Mouse (Mus musculus) cerebellum, adult 8-10 months (tissue): ENCODE data around the gene Acbd5.

Experiments used
- DNase-seq: peaks from one replicate; pipeline ENCODE4 v3.0.0; 2022

Gene Acbd5

DNA sequence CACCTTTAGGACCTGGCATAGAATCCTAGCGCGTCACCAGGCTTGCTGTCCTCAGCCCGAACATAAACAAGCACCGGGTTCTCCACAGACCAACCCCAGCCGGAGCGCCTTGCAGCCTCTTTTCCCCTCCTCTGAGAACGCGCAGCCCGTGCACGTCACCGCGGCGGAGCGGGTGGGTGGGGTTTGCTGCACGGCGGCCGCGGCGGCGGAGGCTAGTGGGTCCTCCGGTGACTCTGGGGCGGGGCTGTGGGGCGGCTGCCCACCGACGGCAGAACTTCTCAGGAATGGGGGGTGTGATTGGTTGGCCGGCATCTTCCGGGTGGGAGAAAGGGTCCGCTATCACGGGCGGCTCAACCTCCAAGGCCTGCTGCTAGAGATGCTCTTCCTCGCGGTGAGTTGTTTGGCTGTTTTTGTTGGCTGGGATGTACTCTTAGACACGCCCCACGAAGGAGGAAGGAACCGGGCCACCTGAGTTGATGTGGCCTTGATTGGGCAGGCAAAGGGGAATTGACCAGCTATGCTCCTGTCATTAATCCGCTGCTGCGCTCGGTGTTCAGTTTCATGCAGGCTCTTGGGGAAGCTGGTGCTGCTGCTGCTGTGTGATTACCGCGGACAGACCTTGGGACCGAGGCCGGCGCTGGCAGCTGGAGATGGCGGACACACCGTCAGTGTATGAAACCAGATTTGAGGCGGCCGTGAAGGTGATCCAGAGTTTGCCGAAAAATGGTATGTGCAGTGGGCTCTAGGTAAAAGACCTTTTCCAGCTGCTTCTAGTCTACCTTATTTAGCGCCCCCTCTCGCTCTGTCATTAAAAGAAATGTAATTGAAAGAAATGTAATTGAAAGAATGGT lies 1.2 kb downstream of the Acbd5 start:
- DNase-seq, result peak; percentile 92

DNA sequence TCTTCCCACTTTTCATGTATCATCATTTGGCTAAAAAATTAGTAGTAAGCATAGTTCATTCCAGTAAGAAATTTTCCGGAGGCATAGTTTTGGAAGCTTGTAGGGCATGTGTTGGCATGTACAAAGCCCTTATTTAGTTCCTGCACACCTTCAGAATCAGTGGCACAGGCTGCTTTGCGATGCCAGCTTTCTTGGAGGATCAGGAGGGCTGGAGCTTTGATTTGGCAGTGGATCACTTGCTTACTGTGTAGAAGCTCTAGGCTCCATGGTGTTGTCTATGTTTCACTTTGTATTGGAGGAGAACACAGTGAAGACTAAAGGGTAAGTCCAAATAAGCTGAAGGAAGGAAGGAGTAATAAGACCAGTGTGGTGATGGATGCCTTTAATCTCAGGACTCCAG lies 2.5 kb downstream of the Acbd5 start:
- DNase-seq, result no peak

DNA sequence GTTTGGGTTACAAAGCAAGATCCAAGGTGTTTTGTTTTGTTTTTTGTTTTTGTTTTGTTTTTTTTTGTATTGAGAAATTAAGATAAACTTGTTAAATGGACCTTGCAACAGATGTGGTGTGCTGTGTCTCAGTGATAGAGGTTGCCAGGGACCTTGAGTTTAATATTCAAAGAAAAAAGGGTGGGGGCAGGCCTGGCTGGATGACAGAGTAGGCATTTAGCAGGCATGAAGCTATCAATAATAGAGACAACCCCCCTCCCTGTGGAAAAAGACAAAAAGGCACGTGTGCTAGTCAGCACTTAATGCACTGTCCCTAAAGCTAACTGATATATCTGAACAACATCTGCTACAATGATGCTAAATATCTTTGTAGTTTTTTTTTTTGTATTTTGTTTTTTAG lies 3.4 kb downstream of the Acbd5 start:
- no peak for DNase-seq

DNA sequence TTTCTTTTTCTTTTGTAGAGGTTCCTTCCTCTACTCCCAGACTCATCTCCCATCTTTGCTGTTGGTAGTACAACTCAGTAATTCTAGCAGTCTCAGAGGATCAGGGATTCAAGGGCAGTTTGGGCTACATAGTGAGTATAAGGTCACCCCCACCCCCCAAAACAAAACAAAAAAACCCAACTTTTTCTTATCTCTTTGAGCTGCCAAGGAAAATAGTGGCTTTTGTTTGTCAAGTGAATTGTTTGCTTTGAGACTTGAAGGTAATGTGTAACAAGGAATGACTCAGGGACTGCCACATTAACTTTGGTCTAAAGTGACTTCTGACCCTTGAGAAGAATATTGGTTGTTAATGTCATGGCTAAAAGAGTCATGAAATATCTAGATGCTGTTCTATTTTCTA lies 7.9 kb downstream of the Acbd5 start:
- DNase-seq, result no peak

DNA sequence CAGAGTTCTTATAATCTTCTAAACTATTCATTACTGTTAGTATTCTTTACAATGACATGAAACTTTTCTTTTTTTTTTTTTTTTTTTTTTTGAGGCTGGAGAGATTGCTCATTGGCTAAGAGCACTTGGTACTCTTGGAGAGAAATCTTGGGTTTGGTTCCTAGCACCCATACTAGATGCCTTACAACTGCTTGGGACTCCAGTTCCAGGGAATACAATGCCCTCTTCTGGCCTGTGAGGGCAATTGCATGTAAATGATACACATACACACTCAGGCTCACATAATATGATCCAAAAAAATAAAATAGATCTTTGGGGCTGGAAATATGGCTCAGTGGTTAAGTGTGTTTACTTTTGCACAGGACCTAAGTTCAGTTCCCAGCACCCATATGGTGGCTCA lies 8.8 kb downstream of the Acbd5 start:
- no peak for DNase-seq

DNA sequence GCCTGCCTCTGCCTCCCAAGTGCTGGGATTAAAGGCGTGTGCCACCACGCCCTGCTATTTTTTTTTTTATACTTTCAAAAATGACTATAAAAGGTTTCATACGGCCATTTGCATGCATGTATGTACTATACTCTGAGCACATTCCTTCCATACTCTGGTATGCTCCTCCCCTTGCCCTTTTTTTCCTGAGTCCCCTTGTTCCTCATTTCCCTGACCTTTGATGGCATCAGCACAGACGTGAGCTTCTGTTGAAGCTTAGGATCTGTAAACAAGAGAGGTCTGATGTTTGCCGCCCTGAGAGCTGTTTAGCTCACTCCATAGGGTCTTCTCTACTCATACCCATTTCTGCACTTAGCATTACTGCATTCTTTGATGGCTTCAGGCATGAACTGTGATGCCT lies 9.7 kb downstream of the Acbd5 start:
- DNase-seq, result no peak

DNA sequence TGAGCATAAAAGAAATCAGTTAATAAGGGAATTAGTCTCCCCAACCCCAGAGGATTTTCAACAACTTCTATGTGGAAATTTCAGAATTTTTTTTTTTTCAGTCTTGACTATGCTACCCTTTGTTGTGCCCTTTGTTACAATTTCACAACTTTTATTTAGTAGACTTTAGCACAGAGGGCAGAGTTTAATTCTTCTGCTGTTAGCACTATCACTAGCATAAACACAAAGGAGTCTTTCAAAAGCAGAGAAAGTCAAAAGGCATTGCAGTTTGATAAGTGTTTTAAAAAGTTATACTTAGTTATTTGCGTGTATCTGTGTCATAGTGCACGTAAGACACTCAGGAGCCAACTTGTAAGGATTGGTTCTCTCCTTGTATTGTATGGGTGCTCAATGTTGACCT lies 10.6 kb downstream of the Acbd5 start:
- no peak for DNase-seq

DNA sequence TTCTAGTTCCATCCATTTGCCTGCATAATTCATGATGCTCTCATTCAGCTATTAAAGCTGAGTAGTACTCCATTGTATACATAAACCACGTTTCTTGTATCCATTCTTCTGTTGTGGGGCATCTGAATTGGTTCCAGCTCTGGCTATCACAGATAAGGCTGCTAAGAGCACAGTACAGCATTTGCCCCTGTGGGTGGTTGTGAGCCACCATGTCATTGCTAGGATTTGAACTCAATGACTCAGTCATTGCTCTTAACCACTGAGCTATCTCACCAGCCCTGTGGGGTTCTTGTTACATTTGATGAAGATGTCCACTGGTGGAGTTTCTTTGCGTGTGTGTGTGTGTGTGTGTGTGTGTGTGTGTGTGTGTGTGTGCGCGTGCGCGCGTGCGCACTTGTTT lies 16.6 kb downstream of the Acbd5 start:
- no peak for DNase-seq

DNA sequence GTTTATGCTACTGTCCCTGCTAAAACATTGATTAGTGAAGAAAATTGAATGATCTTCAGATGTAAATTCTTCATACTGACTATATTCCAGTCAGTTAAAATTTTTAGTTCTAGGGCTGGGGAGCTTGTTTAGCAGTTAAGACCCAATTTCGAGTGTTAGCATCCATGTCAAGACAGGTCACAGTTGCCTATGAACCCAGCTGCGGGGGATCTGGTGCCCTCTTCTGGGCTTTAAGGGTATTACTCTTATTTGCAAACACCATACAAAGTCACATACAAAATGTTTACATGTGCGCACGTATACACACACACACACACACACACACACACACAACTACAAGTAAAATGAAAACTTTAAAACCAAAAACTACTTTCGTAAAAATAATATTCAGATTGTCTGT lies 24.2 kb downstream of the Acbd5 start:
- DNase-seq, result peak; percentile 13

DNA sequence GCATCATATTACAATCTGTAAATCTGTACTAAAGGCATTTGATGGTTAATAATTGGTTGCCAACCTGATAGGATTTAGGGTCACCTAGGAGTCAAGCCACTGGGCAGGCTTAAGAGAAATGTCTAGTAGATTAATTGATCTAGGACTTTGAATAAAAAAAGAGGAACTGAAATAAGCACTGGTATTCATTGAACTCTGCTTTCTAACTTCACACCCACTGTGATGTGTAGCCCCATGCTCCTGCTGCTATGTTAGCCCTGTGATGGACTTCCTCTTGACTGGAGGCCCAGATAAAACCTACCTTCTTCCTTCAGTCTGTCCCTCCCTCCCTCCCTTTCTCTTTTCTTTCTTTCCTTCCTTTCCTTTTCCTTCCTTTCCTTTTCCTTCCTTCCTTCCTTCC lies 29.1 kb downstream of the Acbd5 start:
- DNase-seq, result no peak

DNA sequence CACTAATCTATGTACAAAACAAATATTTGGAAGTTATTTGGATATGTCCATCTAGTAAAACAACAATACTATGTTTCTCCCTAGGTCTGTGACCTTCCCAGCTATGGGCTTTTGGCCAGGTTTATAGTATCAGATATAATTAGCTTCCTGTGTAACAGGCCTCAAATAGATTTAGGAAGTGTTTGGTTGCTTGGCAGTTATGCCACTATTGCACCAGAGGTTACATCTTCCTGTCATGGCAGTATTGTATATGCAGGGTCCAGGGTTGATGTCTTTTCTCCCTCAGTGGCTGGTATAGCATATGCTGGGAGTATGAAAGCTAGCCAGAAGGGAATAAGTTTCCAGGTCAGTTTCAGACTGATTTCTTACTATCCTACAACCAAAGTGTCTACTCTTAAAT lies 34.3 kb downstream of the Acbd5 start:
- DNase-seq, result no peak

DNA sequence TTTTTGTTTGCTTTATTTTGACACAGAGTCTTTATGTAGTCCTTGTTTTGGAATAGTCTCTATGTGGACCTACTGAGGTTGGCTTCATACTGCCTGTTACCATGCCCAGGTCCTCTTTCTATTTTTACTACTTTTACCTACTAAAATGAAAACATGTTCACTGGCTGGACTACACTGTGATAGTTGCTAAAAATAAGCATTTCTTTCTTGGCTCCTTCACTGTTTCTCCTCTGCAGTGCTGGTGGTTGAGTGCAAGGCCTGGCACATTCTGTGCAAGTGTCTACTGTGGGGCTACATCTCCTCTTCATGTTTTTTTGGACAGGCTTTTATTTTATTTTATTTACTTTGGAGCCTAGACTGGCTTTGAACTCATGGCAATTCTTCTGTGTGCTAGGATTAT lies 51.6 kb downstream of the Acbd5 start:
- DNase-seq, result no peak

DNA sequence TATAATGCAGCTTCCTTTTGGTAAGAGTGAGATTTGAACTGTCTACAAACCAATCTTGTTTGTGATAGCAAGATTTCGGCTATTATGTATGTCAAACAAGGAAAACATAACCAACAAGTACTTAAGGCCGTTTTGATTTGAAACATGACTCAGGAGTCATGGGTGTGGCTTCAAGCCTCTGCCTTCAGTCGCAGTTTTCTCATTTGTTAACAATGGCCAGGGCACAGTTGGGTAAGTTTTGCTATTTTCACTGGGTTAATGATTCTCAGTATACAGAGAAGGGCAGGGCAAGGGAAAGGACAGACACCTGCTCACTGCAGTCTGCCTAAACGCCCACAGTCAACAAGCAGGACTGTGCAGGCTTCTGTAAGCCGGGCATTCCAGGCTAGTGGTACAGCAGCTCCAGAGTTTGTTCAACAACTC lies 87.2 kb downstream of the Acbd5 start:
- DNase-seq, result no peak

DNA sequence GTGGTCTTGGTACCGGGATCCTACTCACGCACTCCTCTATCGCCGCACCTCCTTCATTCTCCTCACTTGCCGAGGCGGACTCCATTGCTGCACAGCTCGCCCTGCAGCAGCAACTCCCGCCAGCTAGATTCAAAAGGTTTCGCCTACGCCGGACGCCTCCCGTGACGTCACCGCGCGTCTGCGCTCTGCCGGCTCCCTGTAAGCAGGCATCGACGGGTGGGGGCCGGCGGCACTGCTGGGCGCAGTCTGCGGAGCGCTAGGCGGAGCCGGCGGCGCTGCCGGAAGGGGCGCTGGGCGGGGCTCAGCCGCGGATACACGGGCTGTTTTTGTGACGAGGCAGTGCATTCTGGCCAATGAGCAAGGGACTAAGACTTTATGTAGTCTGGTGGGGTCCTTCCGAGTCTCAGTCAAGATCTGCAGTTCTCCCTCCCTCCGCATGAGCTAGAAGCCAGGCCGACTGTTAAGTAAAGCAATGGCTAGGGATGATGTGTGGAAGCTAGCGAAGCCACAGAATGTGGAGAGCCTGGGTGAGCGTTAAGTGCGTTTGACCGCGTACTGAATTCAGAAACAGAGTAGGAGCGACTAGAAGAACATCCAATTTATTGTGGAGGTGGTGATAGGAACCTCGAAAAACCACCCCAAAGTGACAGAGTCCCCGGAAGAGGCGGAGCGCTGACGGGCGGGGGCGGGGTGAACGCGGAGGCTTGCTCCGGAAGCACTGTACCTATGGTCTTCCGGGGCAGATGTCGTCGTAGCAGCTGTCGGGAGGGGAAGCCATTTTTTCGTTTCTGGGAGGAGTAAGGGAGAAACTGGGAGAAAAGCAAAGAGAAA lies 88.0 kb downstream of the Acbd5 start, which contains the start of the genes Mastl and Yme1l1:
Mastl (minus strand) TSS at position 248 of the 831 bp plus-strand sequence.
Yme1l1 (plus strand) TSS at position 593 of the 831 bp plus-strand sequence.
- peak; percentile 94 for DNase-seq

DNA sequence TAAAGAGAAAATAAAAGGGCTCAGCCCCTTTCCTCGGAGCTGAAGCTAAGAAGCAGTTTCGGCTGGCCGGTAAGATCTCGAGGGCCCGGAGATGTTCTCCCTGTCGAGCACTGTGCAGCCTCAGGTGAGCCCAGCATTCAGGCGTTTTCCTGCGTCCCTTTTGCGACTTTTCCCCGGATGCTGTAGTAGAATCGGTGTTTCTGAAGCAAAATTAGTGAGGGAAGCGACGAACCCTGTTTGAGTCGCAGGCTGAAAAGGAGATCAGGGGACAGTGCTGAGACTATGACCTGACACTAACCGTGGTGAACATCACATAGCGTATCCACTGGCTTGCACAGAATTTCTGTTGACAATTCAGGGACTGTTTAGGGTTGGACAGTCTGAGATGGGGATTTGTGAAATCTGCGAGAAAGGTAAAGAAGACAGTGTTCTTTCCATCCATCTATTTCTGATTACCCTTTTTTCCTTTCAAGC lies 88.7 kb downstream of the Acbd5 start:
- DNase-seq, result no peak
